Mouse (Mus musculus) heart, embryonic 14.5 days (tissue): Measurements from ENCODE around the gene Pes1. TPM values are rescaled to one million over a fixed set of nuclear protein-coding genes. Genes with fewer than 3 reads are reported as not detected.
"Not testable (repeated sequence)": the region's sequence is repeated elsewhere in the genome, so short reads cannot be mapped to it uniquely, and the experiment has no call there.

Experiments used
- ATAC-seq: fragments of 200-750 bp; cut with Nextera tagmentation; 2 replicates; pipeline ENCODE4 v1.8.0; 2017; ENCODE audit warnings: low read depth, moderate TSS enrichment; ENCODE audit not compliant: insufficient number of reproducible peaks, insufficient read depth, low FRiP score
- H3K27ac ChIP-seq, 2 experiments: fragments of 200-500 bp in 1 of 2; fragments of 300-500 bp in 1 of 2; sonication (generic) in 1 of 2; replicated peaks in 1 of 2; 2 replicates each; pipeline ENCODE4 v1.5.1; 2012 to 2014; ENCODE audit warnings: low read depth in 2 of 2, low read length in 2 of 2, control low read depth in 1 of 2, mild to moderate bottlenecking in 1 of 2, mixed read lengths in 1 of 2; ENCODE audit not compliant: control insufficient read depth in 1 of 2, insufficient read depth in 1 of 2
- H3K27me3 ChIP-seq: fragments of 300-500 bp; sonication (generic); 2 replicates; pipeline ENCODE4 v1.6.1; 2014; ENCODE audit warnings: mild to moderate bottlenecking, low read length, control low read depth; ENCODE audit not compliant: control insufficient read depth, insufficient read depth
- H3K36me3 ChIP-seq: fragments of 300-500 bp; sonication (generic); 2 replicates; pipeline ENCODE4 v1.6.1; 2014; ENCODE audit warnings: mild to moderate bottlenecking, control low read depth, low read length, mixed read lengths; ENCODE audit not compliant: control insufficient read depth, insufficient read depth
- H3K4me1 ChIP-seq, 2 experiments: fragments of 200-500 bp in 1 of 2; fragments of 300-500 bp in 1 of 2; sonication (generic) in 1 of 2; 2 replicates each; pipeline ENCODE4 v1.6.1; 2012 to 2014; ENCODE audit warnings: low read length in 2 of 2, control low read depth in 1 of 2, mixed read lengths in 1 of 2; ENCODE audit not compliant: control insufficient read depth in 2 of 2, insufficient read depth in 2 of 2
- H3K4me2 ChIP-seq: fragments of 300-500 bp; sonication (generic); 2 replicates; pipeline ENCODE4 v1.6.1; 2014; ENCODE audit warnings: mild to moderate bottlenecking, low read length
- H3K4me3 ChIP-seq, 2 experiments: fragments of 200-500 bp in 1 of 2; fragments of 300-500 bp in 1 of 2; sonication (generic) in 1 of 2; 2 replicates each; pipeline ENCODE4 v1.5.1; 2012 to 2014; ENCODE audit warnings: low read length in 2 of 2, mild to moderate bottlenecking in 2 of 2, control low read depth in 1 of 2, low read depth in 1 of 2, moderate library complexity in 1 of 2; ENCODE audit not compliant: control insufficient read depth in 1 of 2, insufficient read depth in 1 of 2
- H3K9ac ChIP-seq: fragments of 300-500 bp; sonication (generic); 2 replicates; pipeline ENCODE4 v1.6.1; 2014; ENCODE audit warnings: mild to moderate bottlenecking, low read length
- H3K9me3 ChIP-seq: fragments of 300-500 bp; sonication (generic); 2 replicates; pipeline ENCODE4 v1.6.1; 2016; ENCODE audit warnings: low read length, control low read depth; ENCODE audit not compliant: control insufficient read depth
- WGBS: fragments of 180-500 bp; shearing (Covaris S2); extraction: QIAGEN DNeasy Blood & Tissue Kit; methylation state at CpG from one replicate; pipeline ENCODE4 v1.1.7; 2014; 5-methylcytosine and 5-hydroxymethylcytosine counted together
- polyA plus RNA-seq: library from polyadenylated mRNA; unstranded; fragments of >200 nt; fragmentation: Nextera tagmentation; extraction: Ambion mirVana; gene quantifications from 2 replicates; pipeline ENCODE4 v1.2.1, GENCODE M21; 2014

The Pes1 gene
- polyA plus RNA-seq, 1 experiment from 2014 or later: 37.7 TPM

- Histone ChIP-seq H3K9me3 (no peaks in the 10 kb centered on the region), H3K27ac (no peak overlapping the region), H3K4me3 (no peak overlapping the region), H3K36me3 (no peaks in the 10 kb centered on the region), H3K27me3 (no peaks in the 10 kb centered on the region), H3K4me2 (no peak overlapping the region), H3K4me1 (peaks cover 0 to 3% of the 10 kb centered on the region in 2 experiments; a peak in 3 of 4 replicates), H3K9ac (no peak overlapping the region)
- WGBS: 68% methylated on average over 13 of the region's 13 CpGs
- no peak for ATAC-seq
These were observed 26.4 kb upstream of the Pes1 start for GRCm38 (mm10) chr11:3937321-3937874.

- no peak overlapping the region for H3K4me3 ChIP-seq
- no peaks in the 10 kb centered on the region for H3K27me3 ChIP-seq
- no peak overlapping the region for H3K4me2 ChIP-seq
- H3K9ac ChIP-seq: no peak overlapping the region
- no peak overlapping the region for H3K27ac ChIP-seq
- H3K9me3 ChIP-seq: no peaks in the 10 kb centered on the region
- H3K4me1 ChIP-seq: no peaks in the 10 kb centered on the region
- WGBS: 79% methylated on average over 7 of the region's 7 CpGs
- no peaks in the 10 kb centered on the region for H3K36me3 ChIP-seq
- no peak for ATAC-seq
These were observed 22.4 kb upstream of the Pes1 start for GRCm38 (mm10) chr11:3941371-3941770.

- no peaks in the 10 kb centered on the region for H3K9me3 ChIP-seq
- no peaks in the 10 kb centered on the region for H3K27me3 ChIP-seq
- no peak overlapping the region for H3K4me3 ChIP-seq
- H3K27ac ChIP-seq: no peak overlapping the region
- no peaks in the 10 kb centered on the region for H3K36me3 ChIP-seq
- no peak overlapping the region for H3K9ac ChIP-seq
- no peak overlapping the region for H3K4me2 ChIP-seq
- ATAC-seq: no peak
- 31% methylated on average over 1 of the region's 1 CpGs for whole genome bisulfite sequencing
- no peaks in the 10 kb centered on the region for H3K4me1 ChIP-seq
These were observed 17.4 kb upstream of the Pes1 start for GRCm38 (mm10) chr11:3946386-3946785.

GRCm38 (mm10) chr11:3954876-3955275 lies 8.9 kb upstream of the Pes1 start:
- H3K4me2 ChIP-seq, H3K9ac ChIP-seq, H3K9me3 ChIP-seq, H3K27ac ChIP-seq, H3K4me3 ChIP-seq, ATAC-seq, H3K4me1 ChIP-seq, H3K27me3 ChIP-seq, H3K36me3 ChIP-seq: not testable (repeated sequence)
- 81% methylated on average over 5 of the region's 5 CpGs for WGBS

GRCm38 (mm10) chr11:3955371-3955770 lies 8.4 kb upstream of the Pes1 start:
- not testable (repeated sequence) for H3K36me3 ChIP-seq, H3K9me3 ChIP-seq, H3K4me1 ChIP-seq, H3K9ac ChIP-seq, H3K27ac ChIP-seq, H3K27me3 ChIP-seq, H3K4me2 ChIP-seq, ATAC-seq, H3K4me3 ChIP-seq
- WGBS: 56% methylated on average over 4 of the region's 4 CpGs

GRCm38 (mm10) chr11:3960901-3961300 lies 2.9 kb upstream of the Pes1 start:
- peaks cover 0 to 7% of the 10 kb centered on the region in 2 experiments; a peak in 2 of 4 replicates for H3K4me1 ChIP-seq
- no peak overlapping the region for H3K27ac ChIP-seq
- H3K9me3 ChIP-seq: no peaks in the 10 kb centered on the region
- H3K4me2 ChIP-seq: no peak overlapping the region
- H3K4me3 ChIP-seq: no peak overlapping the region
- 32% methylated on average over 2 of the region's 2 CpGs for WGBS
- no peaks in the 10 kb centered on the region for H3K27me3 ChIP-seq
- no peaks in the 10 kb centered on the region for H3K36me3 ChIP-seq
- no peak for ATAC-seq
- H3K9ac ChIP-seq: no peak overlapping the region

GRCm38 (mm10) chr11:3961761-3962160 lies 2.0 kb upstream of the Pes1 start:
- Histone ChIP-seq H3K4me2 (no peak overlapping the region), H3K27ac (no peak overlapping the region), H3K9ac (no peak overlapping the region), H3K4me1 (peaks cover 0 to 7% of the 10 kb centered on the region in 2 experiments; a peak in 2 of 4 replicates), H3K36me3 (no peaks in the 10 kb centered on the region), H3K4me3 (no peak overlapping the region), H3K27me3 (no peaks in the 10 kb centered on the region), H3K9me3 (no peaks in the 10 kb centered on the region)
- 65% methylated on average over 3 of the region's 3 CpGs for WGBS
- no peak for ATAC-seq

GRCm38 (mm10) chr11:3963155-3963554 lies 620 bp upstream of the Pes1 start:
- peak overlapping the region; percentile 25 to 64 for H3K4me3 ChIP-seq
- peaks cover 4% of the 10 kb centered on the region for H3K36me3 ChIP-seq
- no peaks in the 10 kb centered on the region for H3K9me3 ChIP-seq
- peak overlapping the region in 1 of 2 experiments; percentile 67; a peak in 2 of 4 replicates for H3K27ac ChIP-seq
- H3K4me1 ChIP-seq: peaks cover 0 to 7% of the 10 kb centered on the region in 2 experiments; a peak in 2 of 4 replicates
- ATAC-seq: no peak
- peak overlapping the region; percentile 73 for H3K9ac ChIP-seq
- 85% methylated on average over 10 of the region's 10 CpGs for WGBS
- no peaks in the 10 kb centered on the region for H3K27me3 ChIP-seq
- H3K4me2 ChIP-seq: peak overlapping the region; percentile 88
